Mouse (Mus musculus): ENCODE measurements around the gene Arpc2. TPM values are rescaled to one million over a fixed set of nuclear protein-coding genes. Genes with fewer than 3 reads are reported as not detected.
"Not testable (repeated sequence)": the region's sequence is repeated elsewhere in the genome, so short reads cannot be mapped to it uniquely, and the experiment has no call there.

Arpc2 gene
- total and polyA plus RNA-seq, 3 experiments = 108 to 423 (median 141) TPM

- no peak for TF ChIP-seq ELF1 (IDR thresholded peaks at IDR 0.05; ENCODE audit: low read depth, low read length)
- TF ChIP-seq ZNF384 (IDR thresholded peaks at IDR 0.05; ENCODE audit: low read depth, low read length) = no peak
- Histone ChIP-seq H3K27ac (ENCODE audit: control insufficient read depth, low read depth, low read length) (peak overlapping the region; percentile 4; the same call in 1 of the 2 replicates), H3K9me3 (replicated peaks; ENCODE audit: insufficient read depth, low read length) (no peaks in the 10 kb centered on the region), H3K4me1 (ENCODE audit: control insufficient read depth in 1 of 2, insufficient read depth in 2 of 2, low read length in 2 of 2) (peaks cover 0 to 3% of the 10 kb centered on the region in 2 experiments; a peak in 2 of 4 replicates), H3K36me3 (ENCODE audit: control insufficient read depth in 1 of 2, insufficient read depth in 2 of 2, low read length in 2 of 2) (peaks cover 0 to 2% of the 10 kb centered on the region in 2 experiments; a peak in 1 of 4 replicates), H3K9ac (ENCODE audit: control insufficient read depth, low read depth, low read length, poor library complexity, severe bottlenecking) (peak overlapping the region; percentile 78), H3K79me2 (ENCODE audit: control insufficient read depth, insufficient read depth, low read length, poor library complexity) (peaks cover 9% of the 10 kb centered on the region), H3K4me3 (ENCODE audit: control insufficient read depth in 1 of 2, insufficient read depth in 1 of 2, low read depth in 2 of 2, low read length in 2 of 2) (peak overlapping the region; percentile 63 to 84), H3K27me3 (ENCODE audit: control insufficient read depth in 1 of 2, insufficient read depth in 2 of 2, low read length in 2 of 2) (no peaks in the 10 kb centered on the region)
- DNase-seq (ENCODE audit: low read depth, low spot score) = no peak
Observed at GRCm38 (mm10) chr1:74285212-74286010, 49.5 kb downstream of the Arpc2 start.

- H3K4me1 ChIP-seq (ENCODE audit: control insufficient read depth in 1 of 2, insufficient read depth in 2 of 2, low read length in 2 of 2); H3K27me3 ChIP-seq (ENCODE audit: control insufficient read depth in 1 of 2, insufficient read depth in 2 of 2, low read length in 2 of 2); H3K9me3 ChIP-seq (replicated peaks; ENCODE audit: insufficient read depth, low read length); H3K4me3 ChIP-seq (ENCODE audit: control insufficient read depth in 1 of 2, insufficient read depth in 1 of 2, low read depth in 2 of 2, low read length in 2 of 2); H3K27ac ChIP-seq (ENCODE audit: control insufficient read depth, low read depth, low read length); H3K79me2 ChIP-seq (ENCODE audit: control insufficient read depth, insufficient read depth, low read length, poor library complexity); H3K9ac ChIP-seq (ENCODE audit: control insufficient read depth, low read depth, low read length, poor library complexity, severe bottlenecking); H3K36me3 ChIP-seq (ENCODE audit: control insufficient read depth in 1 of 2, insufficient read depth in 2 of 2, low read length in 2 of 2); DNase-seq (ENCODE audit: low read depth, low spot score): not testable (repeated sequence)
- peak in 2 of 3 experiments; percentile 11 to 30; a peak in 2 of 6 replicates for TF ChIP-seq CTCF (IDR thresholded peaks at IDR 0.05 in 2 of 3, conservative IDR thresholded peaks at IDR 0.05 in 1 of 3; ENCODE audit: control insufficient read depth in 1 of 3, insufficient read depth in 1 of 3, low read depth in 2 of 3, low read length in 3 of 3, poor library complexity in 1 of 3, severe bottlenecking in 1 of 3)
- peak; percentile 32; the same call in 1 of the 2 replicates for TF ChIP-seq SMC3 (IDR thresholded peaks at IDR 0.05; ENCODE audit: low read depth, low read length)
Observed at GRCm38 (mm10) chr1:74286869-74287607, 51.2 kb downstream of the Arpc2 start.

- no peak overlapping the region for H3K4me3 ChIP-seq (ENCODE audit: control insufficient read depth in 1 of 2, insufficient read depth in 1 of 2, low read depth in 2 of 2, low read length in 2 of 2)
- H3K9ac ChIP-seq (ENCODE audit: control insufficient read depth, low read depth, low read length, poor library complexity, severe bottlenecking) = no peak overlapping the region
- peaks cover 6% of the 10 kb centered on the region for H3K79me2 ChIP-seq (ENCODE audit: control insufficient read depth, insufficient read depth, low read length, poor library complexity)
- peaks cover 0 to 3% of the 10 kb centered on the region in 2 experiments; a peak in 2 of 4 replicates for H3K4me1 ChIP-seq (ENCODE audit: control insufficient read depth in 1 of 2, insufficient read depth in 2 of 2, low read length in 2 of 2)
- TF ChIP-seq TCF12 (IDR thresholded peaks at IDR 0.05; ENCODE audit: low read depth, low read length) = no peak
- no peak for TF ChIP-seq MYB (IDR thresholded peaks at IDR 0.05; ENCODE audit: low read depth, low read length)
- no peak for TF ChIP-seq SIN3A (IDR thresholded peaks at IDR 0.05; ENCODE audit: low read length)
- no peak for TF ChIP-seq BHLHE40 (IDR thresholded peaks at IDR 0.05; ENCODE audit: borderline replicate concordance, low read depth, low read length)
- no peak for TF ChIP-seq RCOR1 (IDR thresholded peaks at IDR 0.05; ENCODE audit: low read depth, low read length)
- TF ChIP-seq GATA1 (IDR thresholded peaks at IDR 0.05; ENCODE audit: low read depth, low read length) = no peak
- no peak for TF ChIP-seq EP300 (IDR thresholded peaks at IDR 0.05; ENCODE audit: low read depth in 1 of 2, low read length in 2 of 2)
- TF ChIP-seq SMC3 (IDR thresholded peaks at IDR 0.05; ENCODE audit: low read depth, low read length) = no peak
- TF ChIP-seq TAL1 (IDR thresholded peaks at IDR 0.05; ENCODE audit: low read length) = no peak
- TF ChIP-seq KAT2A (conservative IDR thresholded peaks at IDR 0.05; ENCODE audit: low read depth, low read length) = no peak
- TF ChIP-seq POLR2AphosphoS2 (IDR thresholded peaks at IDR 0.05; ENCODE audit: low read length) = no peak
- no peak for TF ChIP-seq ETS1 (IDR thresholded peaks at IDR 0.05; ENCODE audit: low read depth, low read length)
- TF ChIP-seq MXI1 (IDR thresholded peaks at IDR 0.05; ENCODE audit: low read depth, low read length) = no peak
- no peak for TF ChIP-seq ELF1 (IDR thresholded peaks at IDR 0.05; ENCODE audit: low read depth, low read length)
- TF ChIP-seq USF1 (IDR thresholded peaks at IDR 0.05; ENCODE audit: low read depth, low read length) = no peak
- no peak for DNase-seq (ENCODE audit: low read depth, low spot score)
- no peaks in the 10 kb centered on the region for H3K9me3 ChIP-seq (replicated peaks; ENCODE audit: insufficient read depth, low read length)
- no peaks in the 10 kb centered on the region for H3K27me3 ChIP-seq (ENCODE audit: control insufficient read depth in 1 of 2, insufficient read depth in 2 of 2, low read length in 2 of 2)
- peaks cover 0 to 2% of the 10 kb centered on the region in 2 experiments; a peak in 2 of 4 replicates for H3K36me3 ChIP-seq (ENCODE audit: control insufficient read depth in 1 of 2, insufficient read depth in 2 of 2, low read length in 2 of 2)
- H3K27ac ChIP-seq (ENCODE audit: control insufficient read depth, low read depth, low read length) = no peak overlapping the region
Observed at GRCm38 (mm10) chr1:74288327-74288726, 52.4 kb downstream of the Arpc2 start.

Measured in MEL (cell line).